Mouse (Mus musculus) liver, embryonic 16.5 days (tissue): ENCODE measurements around the gene Ltbp2. TPM values are rescaled to one million over a fixed set of nuclear protein-coding genes. Genes with fewer than 3 reads are reported as not detected.

ENCODE experiments used
- ATAC-seq: fragments of 200-750 bp; cut with Nextera tagmentation; 2 replicates; pipeline ENCODE4 v1.8.0; 2017; ENCODE audit warnings: low read depth, mild to moderate bottlenecking, moderate number of reproducible peaks, moderate library complexity
- H3K27ac ChIP-seq: fragments of 300-500 bp; sonication (generic); 2 replicates; pipeline ENCODE4 v1.5.1; 2014; ENCODE audit warnings: mild to moderate bottlenecking, low read length
- H3K27me3 ChIP-seq: fragments of 300-500 bp; sonication (generic); 2 replicates; pipeline ENCODE4 v1.6.1; 2014; ENCODE audit warnings: low read depth, low read length, mixed read lengths; ENCODE audit not compliant: control insufficient read depth, insufficient read depth
- H3K36me3 ChIP-seq: fragments of 300-500 bp; sonication (generic); 2 replicates; pipeline ENCODE4 v1.6.1; 2014; ENCODE audit warnings: mild to moderate bottlenecking; ENCODE audit not compliant: control insufficient read depth, insufficient read depth
- H3K4me1 ChIP-seq: fragments of 300-500 bp; sonication (generic); 2 replicates; pipeline ENCODE4 v1.6.1; 2014; ENCODE audit warnings: low read depth, low read length, mixed read lengths; ENCODE audit not compliant: control insufficient read depth
- H3K4me2 ChIP-seq: fragments of 300-500 bp; sonication (generic); 2 replicates; pipeline ENCODE4 v1.6.1; 2014; ENCODE audit warnings: low read depth, low read length, mixed read lengths
- H3K4me3 ChIP-seq: fragments of 300-500 bp; sonication (generic); 2 replicates; pipeline ENCODE4 v1.5.1; 2014; ENCODE audit warnings: low read depth, mild to moderate bottlenecking, low read length
- H3K9ac ChIP-seq: fragments of 300-500 bp; sonication (generic); 2 replicates; pipeline ENCODE4 v1.6.1; 2014; ENCODE audit warnings: low read depth, low read length
- H3K9me3 ChIP-seq: fragments of 300-500 bp; sonication (generic); replicated peaks from 2 replicates; pipeline ENCODE4 v1.6.1; 2016; ENCODE audit warnings: low read length; ENCODE audit not compliant: control insufficient read depth
- WGBS: fragments of 180-500 bp; shearing (Covaris S2); extraction: QIAGEN DNeasy Blood & Tissue Kit; methylation state at CpG from one replicate; pipeline ENCODE4 v1.1.7; 2014; ENCODE audit not compliant: insufficient replicate concordance; 5-methylcytosine and 5-hydroxymethylcytosine counted together
- polyA plus RNA-seq: library from polyadenylated mRNA; unstranded; fragments of >200 nt; fragmentation: Nextera tagmentation; extraction: Ambion mirVana; gene quantifications from 2 replicates; pipeline ENCODE4 v1.2.1, GENCODE M21; 2015

Ltbp2 gene
- polyA plus RNA-seq, 1 experiment from 2014 or later: 0.35 TPM

DNA sequence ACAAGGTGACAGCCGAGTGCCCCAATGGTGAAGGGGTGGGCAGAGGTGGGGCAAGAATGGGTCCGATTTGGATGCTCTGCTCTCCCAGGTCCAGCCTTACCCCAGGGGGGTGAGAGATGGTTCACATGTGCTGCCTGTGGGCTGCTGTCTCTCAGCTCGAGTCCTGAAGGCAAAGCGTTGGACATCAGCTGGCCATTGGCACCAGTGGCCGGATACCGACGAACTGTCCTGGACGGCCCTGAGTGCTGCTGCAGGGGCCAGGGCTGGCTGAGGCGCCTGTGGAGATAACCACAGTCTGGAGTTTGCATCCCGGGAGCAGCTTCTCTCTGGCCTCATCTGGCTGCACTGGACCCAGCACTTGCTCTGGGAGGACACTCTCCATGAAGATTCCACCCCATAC is 44.7 kb downstream of the Ltbp2 start:
- Histone ChIP-seq H3K9ac (no peak overlapping the region), H3K27me3 (no peaks in the 10 kb centered on the region; the same call in 1 of the 2 replicates), H3K27ac (no peak overlapping the region), H3K4me1 (no peaks in the 10 kb centered on the region), H3K4me2 (no peak overlapping the region), H3K9me3 (no peaks in the 10 kb centered on the region), H3K36me3 (no peaks in the 10 kb centered on the region), H3K4me3 (no peak overlapping the region)
- ATAC-seq: no peak
- WGBS: 61% methylated on average over 10 of the region's 10 CpGs

DNA sequence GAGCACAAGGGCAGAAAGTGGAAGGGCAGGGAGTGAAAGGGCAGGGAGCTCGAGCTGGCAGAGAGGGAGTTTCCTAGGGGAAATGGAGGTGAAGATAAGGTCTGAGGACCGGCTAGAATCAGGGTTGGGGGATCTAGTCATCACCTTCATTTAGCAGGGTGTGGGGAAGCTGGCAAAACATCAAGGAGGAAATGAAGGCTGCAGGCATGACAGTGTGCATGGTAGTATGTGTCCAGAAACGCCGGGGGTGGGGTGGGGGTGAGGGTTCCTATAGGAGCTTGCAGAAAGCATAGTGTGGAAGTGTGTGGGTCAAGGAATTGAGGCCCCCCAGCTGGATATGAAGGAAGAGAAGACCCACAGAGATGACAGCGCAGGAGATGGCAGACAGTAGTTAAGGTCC is 45.2 kb downstream of the Ltbp2 start:
- 36% methylated on average over 5 of the region's 5 CpGs for WGBS
- H3K4me2 ChIP-seq: no peak overlapping the region
- no peaks in the 10 kb centered on the region for H3K36me3 ChIP-seq
- no peak overlapping the region for H3K9ac ChIP-seq
- H3K27me3 ChIP-seq: no peaks in the 10 kb centered on the region; the same call in 1 of the 2 replicates
- no peak overlapping the region for H3K4me3 ChIP-seq
- no peak for ATAC-seq
- H3K9me3 ChIP-seq: no peaks in the 10 kb centered on the region
- no peak overlapping the region for H3K27ac ChIP-seq
- H3K4me1 ChIP-seq: no peaks in the 10 kb centered on the region

- ATAC-seq: no peak
- Histone ChIP-seq H3K9ac (no peak overlapping the region), H3K4me1 (no peaks in the 10 kb centered on the region), H3K36me3 (no peaks in the 10 kb centered on the region), H3K4me2 (no peak overlapping the region), H3K4me3 (no peak overlapping the region), H3K9me3 (no peaks in the 10 kb centered on the region), H3K27me3 (no peaks in the 10 kb centered on the region; the same call in 1 of the 2 replicates), H3K27ac (no peak overlapping the region)
- 73% methylated on average over 5 of the region's 5 CpGs for WGBS
Measured at GRCm38 (mm10) chr12:84830438-84830837, 45.9 kb downstream of the Ltbp2 start.

GRCm38 (mm10) chr12:84829913-84830312 is 46.4 kb downstream of the Ltbp2 start:
- Histone ChIP-seq H3K27me3 (no peaks in the 10 kb centered on the region; the same call in 1 of the 2 replicates), H3K4me2 (no peak overlapping the region), H3K36me3 (no peaks in the 10 kb centered on the region), H3K9me3 (no peaks in the 10 kb centered on the region), H3K4me1 (no peaks in the 10 kb centered on the region), H3K27ac (no peak overlapping the region), H3K9ac (no peak overlapping the region), H3K4me3 (no peak overlapping the region)
- no peak for ATAC-seq
- WGBS: 60% methylated on average over 10 of the region's 10 CpGs

- Histone ChIP-seq H3K9ac (no peak overlapping the region), H3K27ac (no peak overlapping the region), H3K4me2 (no peak overlapping the region), H3K4me3 (no peak overlapping the region), H3K27me3 (no peaks in the 10 kb centered on the region; the same call in 1 of the 2 replicates), H3K9me3 (no peaks in the 10 kb centered on the region), H3K36me3 (no peaks in the 10 kb centered on the region), H3K4me1 (no peaks in the 10 kb centered on the region)
- 70% methylated on average over 20 of the region's 20 CpGs for WGBS
- ATAC-seq: no peak
Measured at GRCm38 (mm10) chr12:84829109-84829724, 47.1 kb downstream of the Ltbp2 start.

- ATAC-seq: no peak
- H3K4me1 ChIP-seq: no peaks in the 10 kb centered on the region
- no peaks in the 10 kb centered on the region; the same call in 1 of the 2 replicates for H3K27me3 ChIP-seq
- H3K27ac ChIP-seq: no peak overlapping the region
- no peak overlapping the region for H3K4me3 ChIP-seq
- 55% methylated on average over 8 of the region's 8 CpGs for WGBS
- H3K4me2 ChIP-seq: no peak overlapping the region
- no peaks in the 10 kb centered on the region for H3K9me3 ChIP-seq
- H3K9ac ChIP-seq: no peak overlapping the region
- no peaks in the 10 kb centered on the region for H3K36me3 ChIP-seq
Measured at GRCm38 (mm10) chr12:84827384-84827933, 48.9 kb downstream of the Ltbp2 start.

DNA sequence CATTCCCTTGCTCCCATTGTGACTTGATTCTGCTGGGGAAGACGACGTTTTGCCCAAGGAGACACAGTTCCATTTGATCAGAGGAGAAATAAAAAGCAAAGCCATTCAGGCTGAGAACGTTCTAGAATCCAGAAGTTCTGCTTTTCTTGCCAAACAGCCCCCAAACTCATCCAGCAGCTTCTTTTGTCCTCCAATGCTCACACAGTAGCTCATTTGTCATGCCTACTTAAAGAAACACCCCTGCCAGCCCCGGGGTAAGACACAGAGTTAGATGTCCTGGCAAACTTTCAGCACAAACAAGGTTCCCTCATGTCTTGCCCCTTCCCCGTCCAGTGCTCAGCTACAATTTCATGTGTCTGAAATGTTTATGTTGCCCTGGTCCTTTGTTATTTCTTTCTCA is 52.1 kb downstream of the Ltbp2 start:
- Histone ChIP-seq H3K27me3 (no peaks in the 10 kb centered on the region; the same call in 1 of the 2 replicates), H3K9me3 (no peaks in the 10 kb centered on the region), H3K27ac (no peak overlapping the region), H3K36me3 (no peaks in the 10 kb centered on the region), H3K9ac (no peak overlapping the region), H3K4me3 (no peak overlapping the region), H3K4me1 (peaks cover 11% of the 10 kb centered on the region), H3K4me2 (no peak overlapping the region)
- no peak for ATAC-seq
- WGBS: 59% methylated on average over 5 of the region's 5 CpGs

GRCm38 (mm10) chr12:84823601-84824000 is 52.7 kb downstream of the Ltbp2 start:
- Histone ChIP-seq H3K27ac (no peak overlapping the region), H3K4me2 (no peak overlapping the region), H3K9ac (no peak overlapping the region), H3K9me3 (no peaks in the 10 kb centered on the region), H3K27me3 (no peaks in the 10 kb centered on the region), H3K4me1 (peaks cover 16% of the 10 kb centered on the region), H3K4me3 (no peak overlapping the region), H3K36me3 (no peaks in the 10 kb centered on the region)
- no peak for ATAC-seq
- 62% methylated on average over 7 of the region's 7 CpGs for WGBS
